Mouse (Mus musculus) naive thymus-derived CD4-positive, alpha-beta T cell, adult 2 months (primary cell): ENCODE results near the gene Lekr1.

Experiments
- DNase-seq: peaks from one replicate; pipeline ENCODE4 v3.0.0-alpha.2; 2011; ENCODE audit warnings: low read depth

The Lekr1 gene

GRCm38 (mm10) chr3:65836435-65836834 lies 170.4 kb downstream of the Lekr1 start:
- no peak for DNase-seq

GRCm38 (mm10) chr3:65839664-65840063 lies 173.6 kb downstream of the Lekr1 start:
- no peak for DNase-seq

- no peak for DNase-seq
Measured at GRCm38 (mm10) chr3:65841175-65841574, 175.1 kb downstream of the Lekr1 start.

GRCm38 (mm10) chr3:65842515-65843184 lies 176.6 kb downstream of the Lekr1 start:
- DNase-seq, result no peak

GRCm38 (mm10) chr3:65843185-65843552 lies 177.1 kb downstream of the Lekr1 start:
- DNase-seq, result no peak

GRCm38 (mm10) chr3:65844302-65844701 lies 178.3 kb downstream of the Lekr1 start:
- DNase-seq, result no peak

- DNase-seq, result no peak
Measured at GRCm38 (mm10) chr3:65844851-65845552, 179.0 kb downstream of the Lekr1 start.

- no peak for DNase-seq
Measured at GRCm38 (mm10) chr3:65847158-65847787, 181.2 kb downstream of the Lekr1 start.

GRCm38 (mm10) chr3:65853746-65854145 lies 187.7 kb downstream of the Lekr1 start:
- DNase-seq, result no peak

GRCm38 (mm10) chr3:65855521-65855920 lies 189.5 kb downstream of the Lekr1 start:
- DNase-seq, result no peak

GRCm38 (mm10) chr3:65858118-65858517 lies 192.1 kb downstream of the Lekr1 start:
- no peak for DNase-seq

- no peak for DNase-seq
Measured at GRCm38 (mm10) chr3:65858741-65859348, 192.8 kb downstream of the Lekr1 start.

- no peak for DNase-seq
Measured at GRCm38 (mm10) chr3:65859750-65860149, 193.7 kb downstream of the Lekr1 start.

GRCm38 (mm10) chr3:65860903-65861302 lies 194.9 kb downstream of the Lekr1 start:
- DNase-seq, result no peak

- no peak for DNase-seq
Measured at GRCm38 (mm10) chr3:65861471-65861881, 195.4 kb downstream of the Lekr1 start.

GRCm38 (mm10) chr3:65863297-65863696 lies 197.3 kb downstream of the Lekr1 start:
- DNase-seq, result peak; percentile 71

- DNase-seq, result no peak
Measured at GRCm38 (mm10) chr3:65863762-65864377, 197.8 kb downstream of the Lekr1 start.

- no peak for DNase-seq
Measured at GRCm38 (mm10) chr3:65868931-65869330, 202.9 kb downstream of the Lekr1 start.

GRCm38 (mm10) chr3:65869724-65870123 lies 203.7 kb downstream of the Lekr1 start:
- DNase-seq, result no peak

- no peak for DNase-seq
Measured at GRCm38 (mm10) chr3:65871188-65871603, 205.2 kb downstream of the Lekr1 start.

GRCm38 (mm10) chr3:65871609-65872272 lies 205.7 kb downstream of the Lekr1 start:
- DNase-seq, result no peak
